Mouse (Mus musculus): ENCODE data around the gene Lysmd1. TPM values are rescaled to one million over a fixed set of nuclear protein-coding genes. Genes with fewer than 3 reads are reported as not detected.
A peak's percentile ranks its signal among the peaks of the same experiment; 100 is the strongest.

Lysmd1 gene
- polyA plus RNA-seq, 1 experiment = 10.4 TPM

DNA sequence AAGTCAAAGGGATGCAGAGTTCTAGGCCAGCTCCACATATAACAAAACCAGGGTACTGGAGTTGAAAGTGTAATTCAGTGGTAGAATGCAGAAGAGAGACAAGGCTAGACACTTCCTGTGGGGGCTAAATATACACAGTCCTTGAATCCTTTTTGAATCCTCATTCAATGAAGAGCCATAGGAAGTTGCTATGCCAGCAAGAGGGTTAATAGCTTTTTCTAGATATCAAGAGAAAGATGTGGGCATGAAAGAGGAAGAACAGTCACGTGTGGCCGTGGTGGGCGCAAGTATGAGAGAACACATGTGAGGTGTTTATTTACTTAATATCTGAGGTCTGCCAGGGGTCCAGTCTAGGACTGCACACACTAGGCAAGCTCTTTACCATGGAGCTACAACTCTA lies 2.4 kb downstream of the Lysmd1 start:
- no peak for DNase-seq (ENCODE audit: low spot score)

DNA sequence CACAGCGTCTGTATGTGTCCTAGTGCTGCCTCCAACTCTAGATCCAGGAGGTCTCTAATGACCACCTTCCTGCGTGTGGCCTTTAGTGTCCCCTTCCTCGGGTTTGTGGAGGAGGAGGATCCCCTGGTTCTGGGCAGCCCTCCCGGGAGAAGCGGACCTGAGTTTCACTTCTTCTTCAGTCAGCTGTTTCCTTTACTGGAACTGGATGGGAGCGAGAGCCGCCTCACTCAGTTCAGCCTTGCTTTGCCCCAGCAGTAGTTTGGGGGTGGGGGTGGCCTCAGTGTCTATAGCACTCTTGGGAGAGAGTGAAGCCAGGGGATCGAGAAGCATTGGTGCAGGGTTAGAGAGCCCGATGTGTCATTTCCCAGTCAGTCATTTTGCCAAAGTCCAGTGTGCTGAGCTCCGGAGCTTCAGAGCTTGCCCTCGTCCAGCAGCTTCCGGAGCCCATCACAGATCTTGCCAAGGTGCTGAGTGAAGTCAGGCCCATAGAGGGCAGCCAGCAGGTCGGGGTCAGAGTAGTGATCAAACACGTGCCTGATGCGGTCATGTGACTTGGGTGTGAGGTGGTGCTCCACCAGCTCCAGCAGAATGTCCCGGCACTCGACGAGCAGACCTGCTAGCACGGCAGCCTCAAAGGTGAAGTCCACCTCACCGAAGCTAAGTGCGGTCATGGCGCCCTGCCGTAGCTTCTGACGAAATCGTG lies 5.8 kb downstream of the Lysmd1 start:
- no peak for DNase-seq (ENCODE audit: low spot score)

DNA sequence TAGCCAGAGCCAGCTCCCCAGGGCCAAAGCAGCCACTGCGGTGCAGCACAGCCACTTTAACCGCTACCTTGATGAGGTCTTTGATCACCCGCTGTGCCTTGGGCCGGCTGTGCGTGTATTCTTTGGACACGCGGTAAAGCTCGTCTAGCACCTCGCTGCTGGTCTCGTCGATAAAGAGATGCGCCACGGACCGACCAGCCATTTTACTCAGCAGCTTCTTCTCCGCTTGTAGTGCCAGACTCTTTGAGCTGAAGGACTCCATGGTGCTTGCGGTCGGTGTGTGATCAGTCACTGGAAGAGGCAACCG lies 6.4 kb downstream of the Lysmd1 start:
- no peak for DNase-seq (ENCODE audit: low spot score)

DNA sequence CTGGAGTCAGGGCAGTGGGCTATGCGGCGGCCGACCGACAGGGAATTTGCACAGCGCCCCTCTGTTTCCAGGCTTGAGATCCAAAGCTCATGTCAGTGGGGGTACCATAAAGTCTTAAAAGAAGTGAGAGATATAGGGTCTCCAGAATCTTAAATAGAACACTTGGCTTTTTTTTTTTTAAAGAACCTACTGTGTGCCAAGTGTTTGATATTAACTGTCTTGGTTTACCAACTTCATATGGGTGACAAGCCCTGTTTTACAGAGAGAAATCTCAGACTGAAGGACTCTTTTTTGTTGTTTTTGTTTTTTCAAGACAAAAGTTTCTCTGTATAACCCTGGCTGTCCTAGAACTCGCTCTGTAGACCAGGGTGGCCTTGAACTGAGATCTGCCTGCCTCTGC lies 6.9 kb downstream of the Lysmd1 start:
- DNase-seq (ENCODE audit: low spot score) = no peak

DNA sequence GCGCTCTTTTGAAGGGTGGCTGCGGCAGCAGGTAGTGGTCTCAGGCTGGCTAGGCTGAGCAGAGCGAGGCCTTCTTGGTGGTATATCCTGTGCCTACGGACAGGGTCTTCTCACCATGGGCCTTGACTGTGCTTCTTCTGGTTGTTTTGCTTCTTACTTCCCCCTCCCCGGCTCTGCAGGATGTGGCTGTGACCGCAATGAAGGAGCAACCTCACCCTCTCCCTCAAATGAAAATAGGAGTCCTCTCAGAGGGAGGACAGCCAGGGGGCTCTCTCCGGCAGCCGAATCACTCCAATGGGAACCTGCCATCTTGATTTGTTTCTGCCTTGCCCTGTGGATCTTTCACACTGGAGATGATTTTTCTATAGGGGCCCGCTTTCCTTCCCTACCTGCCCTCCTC lies 7.6 kb downstream of the Lysmd1 start:
- DNase-seq (ENCODE audit: low spot score) = no peak

DNA sequence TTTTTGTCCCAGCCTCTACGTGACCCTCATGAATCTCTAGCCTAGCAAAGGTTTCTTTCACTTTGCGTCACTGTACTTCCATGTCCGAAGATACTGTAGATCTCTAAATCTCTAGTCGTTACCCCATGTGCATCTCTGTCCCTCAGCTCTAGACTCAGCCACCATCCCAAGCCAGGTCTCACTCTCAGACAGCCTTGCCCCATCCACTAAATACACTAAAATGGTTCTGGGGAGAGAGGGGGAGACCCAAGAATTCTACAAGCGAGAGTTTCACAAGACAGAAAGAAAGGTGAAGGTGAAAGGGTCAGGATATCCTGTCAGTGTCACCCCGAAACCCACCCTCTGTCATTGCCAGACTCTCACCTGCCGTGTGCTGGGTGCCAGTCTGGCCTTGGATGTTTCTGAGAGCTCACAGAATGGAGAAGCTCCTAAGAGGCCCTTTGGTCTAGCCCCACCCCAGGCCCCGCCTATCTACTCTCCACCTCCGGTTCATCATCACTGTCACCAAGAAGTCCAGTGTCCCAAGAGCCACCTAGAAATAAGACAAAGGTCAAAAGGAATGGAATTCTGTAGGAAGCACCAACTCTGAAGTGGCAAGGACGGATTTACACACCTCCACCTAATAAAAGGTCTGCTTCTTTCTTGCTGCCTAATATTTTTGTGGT lies 8.2 kb downstream of the Lysmd1 start, which contains the start of gene Tnfaip8l2:
TSS of gene Tnfaip8l2 (minus strand) at position 409 of the 665 bp plus-strand sequence.
- no peak for DNase-seq (ENCODE audit: low spot score)

DNA sequence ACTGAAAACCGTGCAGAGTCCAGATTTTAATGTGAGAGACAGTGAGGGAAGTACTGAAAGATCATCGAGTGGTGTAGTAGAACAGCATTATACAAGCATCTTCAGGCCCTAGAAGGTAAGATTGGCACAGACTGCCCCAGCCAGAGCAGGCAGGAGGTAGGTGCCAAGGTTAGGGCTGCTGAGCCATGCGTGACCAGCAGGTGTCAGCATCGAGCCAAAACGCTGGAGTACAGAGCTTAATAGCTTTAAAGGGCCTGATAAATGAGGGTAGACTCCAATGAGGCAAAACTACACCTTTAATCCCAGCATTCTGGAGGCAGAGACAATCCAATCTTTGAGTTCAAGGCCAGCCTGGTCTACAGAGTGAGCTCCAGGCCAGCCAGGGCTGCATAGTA lies 8.7 kb downstream of the Lysmd1 start:
- peak; percentile 71 for DNase-seq (ENCODE audit: low spot score)

DNA sequence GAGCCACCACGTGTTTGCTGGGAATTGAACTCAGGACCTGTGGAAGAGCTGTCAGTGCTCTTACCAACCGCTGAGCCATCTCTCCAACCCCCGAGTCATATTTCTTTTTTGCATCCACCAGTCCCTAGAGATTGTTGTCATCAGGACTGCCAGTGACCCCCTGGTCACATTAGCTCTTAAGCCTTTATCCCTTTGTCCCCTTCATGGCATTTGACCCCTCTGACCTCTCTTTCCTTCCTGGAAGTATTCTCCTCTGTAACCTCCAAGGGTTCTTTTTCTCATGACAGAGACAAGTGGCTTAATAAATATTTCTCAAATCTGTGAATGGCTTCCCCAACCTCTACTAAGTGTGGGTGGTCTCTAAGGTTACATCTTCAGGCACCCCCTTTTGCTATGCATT lies 14.0 kb downstream of the Lysmd1 start:
- DNase-seq (ENCODE audit: low spot score) = no peak

DNA sequence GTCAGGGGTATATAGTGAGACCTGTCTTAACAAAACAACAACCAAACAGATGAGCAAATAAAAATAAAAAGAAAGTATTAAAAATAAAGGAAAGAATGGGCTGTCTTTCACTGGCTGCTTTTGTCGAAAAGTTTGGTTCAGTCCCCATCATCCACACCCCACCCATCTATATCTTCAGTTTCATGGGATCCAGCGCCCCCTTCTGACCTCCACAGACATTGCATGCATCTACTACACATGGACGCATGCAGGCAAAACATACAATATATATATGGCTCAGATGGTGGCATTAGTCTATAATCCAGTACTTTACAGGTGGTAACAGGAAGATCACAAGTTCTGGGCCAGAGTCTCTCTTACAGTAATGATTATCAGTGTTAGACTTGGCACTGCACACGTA lies 20.0 kb downstream of the Lysmd1 start:
- no peak for DNase-seq (ENCODE audit: low spot score)

DNA sequence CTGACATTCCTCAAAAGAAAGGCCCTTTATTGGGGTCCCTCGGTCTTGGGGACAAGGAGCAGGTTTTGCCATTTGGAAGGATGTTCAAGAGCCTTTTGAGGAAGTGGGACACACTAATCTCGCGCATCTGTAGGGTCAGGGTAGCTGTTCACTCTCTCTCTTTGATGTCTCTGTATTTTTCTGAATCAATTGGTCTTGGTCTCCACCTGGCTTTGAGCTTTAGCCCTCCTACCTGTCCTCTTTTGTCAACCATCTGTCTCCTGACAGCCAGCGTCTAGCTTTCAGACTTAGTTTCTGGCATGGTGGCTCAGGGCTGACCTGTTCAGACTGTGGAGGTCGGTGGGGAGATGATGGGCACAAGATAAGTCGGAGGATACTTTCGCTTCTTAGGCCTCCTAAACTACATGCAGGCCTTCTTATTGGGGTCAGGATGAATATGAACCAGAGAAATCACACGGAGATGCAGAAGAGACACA lies 25.7 kb downstream of the Lysmd1 start:
- no peak for DNase-seq (ENCODE audit: low spot score)

DNA sequence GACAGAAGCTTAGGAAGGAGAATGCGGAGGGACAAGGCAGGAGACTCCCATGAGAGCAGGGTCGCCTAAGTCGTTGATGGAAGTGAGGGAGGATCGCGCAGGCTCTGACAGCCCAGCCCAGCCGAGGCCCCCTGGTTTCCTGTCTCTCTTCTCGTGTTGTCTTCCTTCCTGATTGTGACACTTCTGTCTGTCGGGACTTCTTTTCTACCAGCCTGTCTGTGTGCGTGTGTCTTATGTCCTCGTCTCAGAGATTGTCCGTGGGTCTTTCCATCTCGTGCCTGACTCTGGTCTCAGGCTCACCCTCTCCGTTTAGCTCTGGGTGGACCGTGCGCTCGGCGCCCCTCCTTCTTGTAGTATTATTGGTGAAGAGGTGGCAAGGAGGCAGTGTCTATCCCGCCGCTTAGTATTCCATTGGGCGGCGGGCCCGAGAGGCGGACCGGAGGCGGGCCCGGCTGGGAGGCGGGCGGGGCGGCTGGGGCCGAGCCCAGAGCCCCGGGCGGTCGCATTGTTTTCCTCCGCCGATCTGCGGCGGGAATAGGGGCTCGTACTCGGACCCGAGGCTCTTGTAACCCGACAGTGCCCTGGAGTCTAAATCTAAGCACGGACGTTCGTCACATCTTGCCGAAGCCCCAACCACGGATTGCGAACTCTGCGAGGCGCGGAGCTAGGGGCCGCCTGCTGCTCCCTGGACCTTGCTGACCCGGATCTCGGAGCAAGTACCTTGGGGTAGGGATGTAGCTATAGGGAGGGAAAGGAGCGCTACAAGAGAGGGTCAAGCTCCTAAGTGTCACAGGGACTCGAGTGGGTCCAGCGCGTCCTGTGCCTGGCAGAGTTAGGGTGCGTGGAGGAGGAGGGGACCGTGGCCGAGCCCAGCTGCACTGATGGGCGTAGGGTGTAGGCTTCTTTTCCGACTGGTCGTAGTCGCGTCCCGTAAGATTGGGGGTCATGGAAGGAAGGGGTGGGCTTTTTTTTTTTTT lies 26.4 kb downstream of the Lysmd1 start, which contains the start of gene Sema6c:
TSS of gene Sema6c (plus strand) at position 471 of the 977 bp plus-strand sequence.
- peak; percentile 74 for DNase-seq (ENCODE audit: low spot score)

DNA sequence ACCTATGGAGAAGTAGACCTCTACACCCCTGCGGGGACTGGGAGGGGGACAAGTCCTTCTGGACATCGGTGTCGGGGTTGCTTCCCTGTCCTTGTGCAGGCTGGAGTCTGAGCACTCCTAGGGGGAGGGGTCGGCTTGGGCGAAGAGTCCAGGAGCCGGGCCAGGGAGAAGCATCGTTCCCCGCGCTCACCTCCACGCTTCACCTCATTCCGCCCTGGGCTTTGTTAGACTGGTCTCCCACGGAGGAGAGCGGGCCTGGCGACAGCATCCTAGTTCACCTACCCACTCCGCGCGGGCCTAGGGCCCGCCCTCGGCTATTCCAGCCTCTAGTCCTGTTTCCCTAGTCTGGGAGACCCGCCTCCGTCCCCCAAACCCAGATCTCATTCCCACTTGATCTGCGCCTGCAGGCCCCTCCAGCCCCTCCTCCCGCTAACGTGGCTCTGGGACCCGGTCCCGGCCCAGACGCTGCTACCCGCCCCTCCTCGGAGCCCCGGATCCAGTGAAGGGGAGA lies 27.2 kb downstream of the Lysmd1 start:
- DNase-seq (ENCODE audit: low spot score) = no peak

DNA sequence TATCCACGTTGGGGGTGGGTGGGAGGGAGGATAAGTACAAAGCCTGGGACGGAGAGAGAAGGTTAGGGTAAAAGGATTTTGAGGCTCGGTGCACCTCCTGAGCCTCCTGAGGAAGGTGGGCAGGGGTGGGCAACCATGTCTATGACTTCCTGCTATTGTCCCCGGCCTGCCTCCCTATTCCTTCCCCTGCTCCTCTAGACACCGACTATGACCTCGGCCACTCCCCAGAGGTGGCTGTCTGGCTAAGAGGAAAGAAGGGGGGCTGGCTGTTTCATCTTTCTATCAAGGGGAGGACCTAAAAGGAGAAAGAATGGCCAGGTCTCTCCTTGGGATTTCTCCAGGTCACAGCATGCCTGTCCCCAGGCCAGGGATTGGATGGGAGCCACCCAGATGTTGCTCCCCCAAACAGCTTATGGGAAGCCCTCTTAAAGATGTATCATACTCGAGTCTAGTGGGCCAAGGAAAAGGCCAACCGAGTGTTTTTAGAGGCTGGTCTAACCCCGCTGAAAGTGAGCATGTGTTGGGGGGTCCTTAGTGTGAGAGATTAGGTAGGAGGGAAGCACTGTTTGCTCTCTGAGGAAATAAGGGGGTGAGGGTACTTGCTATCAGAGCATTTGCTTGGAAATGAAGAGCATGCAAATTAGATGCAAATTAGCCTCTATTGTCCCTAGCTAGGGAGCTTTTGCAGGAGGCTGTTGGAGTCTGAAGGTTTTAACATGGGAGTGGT lies 27.9 kb downstream of the Lysmd1 start:
- no peak for DNase-seq (ENCODE audit: low spot score)

DNA sequence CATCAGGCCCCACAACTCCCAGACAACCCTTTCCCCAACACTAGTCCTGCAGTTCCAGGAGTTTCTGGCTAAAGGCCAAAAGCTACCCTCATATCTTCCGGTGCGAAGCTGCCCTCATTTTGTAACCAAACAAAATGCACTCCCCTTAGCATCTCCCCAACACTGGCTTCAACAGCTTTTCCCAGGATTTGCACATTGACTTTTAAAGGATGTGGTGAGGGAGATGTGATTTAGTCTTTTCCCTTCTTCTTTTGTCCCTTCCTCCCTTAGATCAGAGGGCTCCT lies 28.4 kb downstream of the Lysmd1 start:
- DNase-seq (ENCODE audit: low spot score) = no peak

DNA sequence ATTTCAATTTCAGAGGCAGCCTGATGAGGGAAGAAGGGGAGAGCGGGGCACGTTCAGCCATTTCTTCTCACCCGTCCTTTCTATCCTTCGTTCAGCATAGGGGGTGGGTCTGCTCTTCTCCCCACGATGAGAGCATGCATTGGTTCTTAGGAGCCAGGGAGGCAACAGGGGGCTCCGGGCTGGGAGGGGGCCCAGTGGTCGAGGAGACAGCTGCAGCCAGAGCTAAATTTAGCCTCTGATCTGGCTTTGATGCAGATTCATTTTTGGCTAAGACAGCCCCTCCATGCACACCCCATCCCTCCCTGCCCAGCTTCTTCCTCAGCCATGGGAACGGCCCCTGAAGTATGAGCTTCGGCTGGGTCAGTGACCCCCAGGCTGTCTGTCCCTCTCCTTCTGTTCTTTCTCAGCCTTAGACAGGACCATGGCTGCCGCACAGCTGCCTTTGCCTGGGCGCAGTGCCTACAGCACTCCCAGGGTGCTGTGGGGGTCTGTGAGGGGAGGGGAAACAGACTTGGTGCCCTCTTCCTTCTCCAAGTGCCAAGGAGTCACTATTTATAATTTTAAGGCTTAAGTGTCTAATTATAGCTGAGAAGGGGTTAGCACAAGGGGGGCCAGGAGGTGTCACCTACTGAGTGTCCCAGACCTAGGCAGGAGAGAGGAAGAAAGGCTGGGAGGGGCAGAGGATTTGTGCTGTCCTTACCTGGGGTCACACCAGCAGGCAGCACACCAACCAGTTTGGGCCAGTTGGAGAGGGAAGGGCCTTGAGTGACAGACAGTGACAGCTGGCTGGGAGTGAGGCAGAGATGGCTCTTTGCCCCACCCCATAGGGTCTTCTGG lies 29.7 kb downstream of the Lysmd1 start:
- no peak for DNase-seq (ENCODE audit: low spot score)

DNA sequence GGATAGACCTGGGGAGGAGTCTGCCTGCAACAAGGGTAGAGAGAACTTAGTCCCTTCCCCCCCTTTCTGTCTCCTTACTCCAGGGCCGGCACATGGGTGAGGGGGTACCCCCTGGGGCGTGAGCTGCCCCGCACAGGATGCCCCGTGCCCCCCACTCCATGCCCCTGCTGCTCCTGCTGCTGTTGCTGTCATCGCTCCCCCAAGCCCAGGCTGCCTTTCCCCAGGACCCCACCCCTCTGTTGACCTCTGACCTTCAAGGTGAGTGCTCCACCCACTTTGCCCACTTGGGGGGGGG lies 30.3 kb downstream of the Lysmd1 start:
- no peak for DNase-seq (ENCODE audit: low spot score)

DNA sequence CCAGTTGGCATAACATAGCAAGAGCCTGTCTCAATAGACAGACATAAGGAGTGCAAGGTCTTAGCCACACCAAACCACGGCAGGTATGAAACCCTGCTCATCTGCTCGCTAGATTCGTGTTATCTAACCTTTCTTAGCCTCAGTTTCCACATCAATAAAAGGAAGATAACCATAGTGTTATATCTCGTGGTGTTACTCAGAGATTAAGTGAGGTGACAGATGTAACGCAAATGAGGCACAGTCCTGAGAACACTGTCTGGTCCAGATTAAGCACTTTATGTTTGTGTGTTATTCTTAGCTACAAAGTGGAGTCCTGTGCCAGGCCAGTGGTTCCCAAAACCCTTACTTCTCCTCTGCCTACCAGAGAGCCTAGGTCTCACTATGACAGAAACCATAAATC lies 31.0 kb downstream of the Lysmd1 start:
- DNase-seq (ENCODE audit: low spot score) = no peak

DNA sequence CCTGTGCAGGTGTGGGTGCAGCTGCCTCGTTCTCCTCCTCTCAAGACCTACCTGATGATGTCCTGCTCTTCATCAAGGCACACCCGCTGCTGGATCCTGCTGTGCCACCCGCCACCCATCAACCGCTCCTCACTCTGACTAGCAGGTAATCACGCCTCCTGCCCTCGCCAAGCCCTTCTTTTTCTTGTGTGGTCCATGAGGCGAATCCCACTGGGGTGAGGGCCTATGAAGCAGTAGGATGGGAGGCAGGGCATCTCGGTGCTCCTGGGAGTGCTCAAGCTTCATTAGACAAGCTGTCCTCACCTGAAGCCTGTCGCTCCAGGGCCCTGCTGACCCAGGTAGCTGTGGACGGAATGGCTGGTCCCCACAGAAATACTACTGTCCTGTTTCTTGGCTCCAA lies 36.1 kb downstream of the Lysmd1 start:
- no peak for DNase-seq (ENCODE audit: low spot score)

DNA sequence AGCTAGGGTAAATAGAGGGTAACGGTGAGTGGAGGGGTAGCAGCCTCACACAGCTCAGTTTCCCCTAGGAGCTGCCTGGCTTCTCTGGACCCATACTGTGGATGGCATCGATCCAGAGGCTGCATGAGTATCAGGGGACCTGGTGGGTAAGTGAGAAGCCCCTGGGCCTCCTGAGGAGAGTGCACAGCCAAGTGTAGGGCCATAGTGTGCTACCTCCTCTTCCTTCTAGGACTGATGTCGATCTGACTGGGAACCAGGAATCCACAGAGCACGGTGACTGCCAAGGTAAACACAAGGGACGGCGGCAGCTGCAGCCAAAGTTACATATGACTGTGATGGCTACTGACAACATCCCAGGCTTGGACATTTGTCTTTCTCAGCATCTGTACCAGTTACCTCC lies 37.2 kb downstream of the Lysmd1 start:
- no peak for DNase-seq (ENCODE audit: low spot score)

DNA sequence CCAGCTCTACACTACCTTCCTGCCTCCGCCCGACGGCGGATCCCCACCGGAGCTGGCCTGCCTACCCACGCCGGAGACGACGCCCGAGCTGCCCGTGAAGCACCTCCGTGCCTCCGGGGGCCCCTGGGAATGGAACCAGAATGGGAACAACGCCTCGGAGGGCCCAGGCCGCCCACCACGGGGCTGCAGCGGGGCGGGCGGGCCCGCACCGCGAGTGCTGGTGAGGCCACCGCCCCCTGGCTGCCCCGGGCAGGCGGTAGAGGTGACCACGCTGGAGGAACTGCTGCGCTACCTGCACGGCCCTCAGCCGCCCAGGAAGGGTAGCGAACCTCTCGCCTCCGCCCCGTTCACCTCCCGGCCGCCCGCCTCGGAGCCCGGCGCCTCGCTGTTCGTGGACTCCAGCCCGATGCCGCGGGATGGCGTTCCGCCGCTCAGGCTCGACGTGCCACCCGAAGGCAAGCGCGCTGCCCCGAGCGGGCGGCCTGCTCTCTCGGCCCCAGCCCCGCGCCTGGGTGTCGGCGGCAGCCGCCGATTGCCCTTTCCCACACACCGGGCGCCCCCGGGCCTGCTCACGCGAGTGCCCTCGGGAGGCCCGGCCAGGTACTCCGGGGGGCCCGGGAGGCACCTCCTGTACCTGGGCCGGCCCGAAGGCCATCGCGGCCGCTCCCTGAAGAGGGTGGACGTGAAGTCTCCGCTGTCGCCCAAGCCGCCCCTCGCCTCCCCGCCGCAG lies 38.8 kb downstream of the Lysmd1 start:
- no peak for DNase-seq (ENCODE audit: low spot score)

All from urinary bladder, adult 2 months (tissue).